Mouse (Mus musculus) embryonic fibroblast, embryonic 13.5 days (primary cell): Measurements from ENCODE around the gene Ttc28.

Experiments used
- CTCF ChIP-seq: IDR thresholded peaks from 2 replicates; pipeline ENCODE4 v1.5.1; 2011; ENCODE audit warnings: mild to moderate bottlenecking, control low read depth, low read length, moderate library complexity, borderline replicate concordance; ENCODE audit not compliant: insufficient read depth
- POLR2A ChIP-seq: IDR thresholded peaks from 2 replicates; pipeline ENCODE4 v1.6.1; 2011; ENCODE audit warnings: low read depth, mild to moderate bottlenecking, control low read depth, low read length, moderate library complexity

GRCm38 (mm10) chr5:110936606-110937005 lies 57.0 kb downstream of the Ttc28 start:
- TF ChIP-seq CTCF = no peak
- no peak for TF ChIP-seq POLR2A
